Mouse (Mus musculus) kidney, embryonic 14.5 days (tissue): ENCODE data around the gene Cd200r2. TPM values are rescaled to one million over a fixed set of nuclear protein-coding genes. Genes with fewer than 3 reads are reported as not detected.

Experiments
- ATAC-seq: fragments of 200-750 bp; cut with Nextera tagmentation; 2 replicates; pipeline ENCODE4 v1.8.0; 2017; ENCODE audit warnings: moderate number of reproducible peaks, mild to moderate bottlenecking, moderate TSS enrichment, moderate library complexity; ENCODE audit not compliant: low FRiP score, low TSS enrichment
- H3K27ac ChIP-seq: fragments of 300-500 bp; sonication (generic); 2 replicates; pipeline ENCODE4 v1.5.1; 2014; ENCODE audit warnings: low read depth, mild to moderate bottlenecking, low read length, moderate library complexity, mixed read lengths
- H3K27me3 ChIP-seq: fragments of 300-500 bp; sonication (generic); 2 replicates; pipeline ENCODE4 v1.6.1; 2014; ENCODE audit warnings: mild to moderate bottlenecking, low read length; ENCODE audit not compliant: control insufficient read depth, insufficient read depth
- H3K36me3 ChIP-seq: fragments of 300-500 bp; sonication (generic); 2 replicates; pipeline ENCODE4 v1.6.1; 2014; ENCODE audit warnings: low read length, mixed read lengths; ENCODE audit not compliant: control insufficient read depth, insufficient read depth
- H3K4me1 ChIP-seq: fragments of 300-500 bp; sonication (generic); 2 replicates; pipeline ENCODE4 v1.6.1; 2014; ENCODE audit warnings: low read length, mixed read lengths; ENCODE audit not compliant: control insufficient read depth, insufficient read depth
- H3K4me2 ChIP-seq: fragments of 300-500 bp; sonication (generic); replicated peaks from 2 replicates; pipeline ENCODE4 v1.6.1; 2014; ENCODE audit warnings: low read depth, mild to moderate bottlenecking, low read length
- H3K4me3 ChIP-seq: fragments of 300-500 bp; sonication (generic); 2 replicates; pipeline ENCODE4 v1.5.1; 2014; ENCODE audit warnings: mild to moderate bottlenecking, low read length
- H3K9ac ChIP-seq: fragments of 300-500 bp; sonication (generic); 2 replicates; pipeline ENCODE4 v1.6.1; 2014; ENCODE audit warnings: low read depth, mild to moderate bottlenecking, low read length, moderate library complexity
- H3K9me3 ChIP-seq: fragments of 300-500 bp; sonication (generic); 2 replicates; pipeline ENCODE4 v1.6.1; 2016; ENCODE audit warnings: low read length; ENCODE audit not compliant: control insufficient read depth
- WGBS: fragments of 180-500 bp; shearing (Covaris S2); extraction: QIAGEN DNeasy Blood & Tissue Kit; methylation state at CpG from one replicate; pipeline ENCODE4 v1.1.7; 2014; 5-methylcytosine and 5-hydroxymethylcytosine counted together
- polyA plus RNA-seq: library from polyadenylated mRNA; unstranded; fragments of >200 nt; fragmentation: Nextera tagmentation; extraction: Ambion mirVana; gene quantifications from 2 replicates; pipeline ENCODE4 v1.2.1, GENCODE M21; 2014

The Cd200r2 gene
- polyA plus RNA-seq, 1 experiment from 2014 or later: not detected

GRCm38 (mm10) chr16:44943468-44943867 lies 76.6 kb downstream of the Cd200r2 start, which contains the start of gene Cd200r3:
Cd200r3 (plus strand) TSS chr16:44943678.
- H3K27ac ChIP-seq: no peak within 1 kb of the TSS
- no peak for ATAC-seq
- no peak within 1 kb of the TSS for H3K9ac ChIP-seq
- H3K36me3 ChIP-seq: no peaks in the 10 kb centered on the region
- no peaks in the 10 kb centered on the region for H3K4me1 ChIP-seq
- 76% methylated on average over 3 of the region's 3 CpGs for WGBS
- H3K9me3 ChIP-seq: no peaks in the 10 kb centered on the region
- no peak within 1 kb of the TSS for H3K4me3 ChIP-seq
- H3K4me2 ChIP-seq: no peak within 1 kb of the TSS
- H3K27me3 ChIP-seq: no peaks in the 10 kb centered on the region

GRCm38 (mm10) chr16:44951360-44952114 lies 84.6 kb downstream of the Cd200r2 start:
- ATAC-seq: no peak
- 69% methylated on average over 4 of the region's 4 CpGs for WGBS
- no peaks in the 10 kb centered on the region for H3K36me3 ChIP-seq
- no peaks in the 10 kb centered on the region for H3K9me3 ChIP-seq
- no peak overlapping the region for H3K9ac ChIP-seq
- H3K4me2 ChIP-seq: no peak overlapping the region
- H3K4me3 ChIP-seq: no peak overlapping the region
- H3K27ac ChIP-seq: no peak overlapping the region
- H3K27me3 ChIP-seq: no peaks in the 10 kb centered on the region
- no peaks in the 10 kb centered on the region for H3K4me1 ChIP-seq

DNA sequence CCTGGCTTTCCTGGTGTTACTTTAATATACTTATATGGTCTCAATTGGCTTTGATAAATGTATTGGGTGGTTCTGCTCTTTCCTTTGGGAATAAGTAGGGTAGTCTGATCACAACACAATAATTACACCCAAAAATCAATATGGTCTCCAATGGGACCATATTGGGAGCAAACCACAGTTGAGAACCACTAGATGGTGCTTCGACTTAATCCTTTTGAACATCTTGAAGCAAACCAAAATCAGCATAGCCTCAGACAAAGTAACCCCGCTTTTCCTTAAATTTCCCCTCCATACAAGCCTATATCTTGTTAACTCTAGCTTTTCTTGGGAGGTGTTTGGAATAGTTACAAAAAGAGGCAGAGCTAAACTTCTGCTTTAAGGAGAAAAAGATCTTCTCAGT lies 95.4 kb downstream of the Cd200r2 start:
- ATAC-seq: no peak
- H3K27me3 ChIP-seq: no peaks in the 10 kb centered on the region
- no peak overlapping the region for H3K4me3 ChIP-seq
- H3K27ac ChIP-seq: no peak overlapping the region
- H3K4me1 ChIP-seq: no peaks in the 10 kb centered on the region
- H3K9ac ChIP-seq: no peak overlapping the region
- 79% methylated on average over 2 of the region's 2 CpGs for WGBS
- no peak overlapping the region for H3K4me2 ChIP-seq
- no peaks in the 10 kb centered on the region for H3K36me3 ChIP-seq
- H3K9me3 ChIP-seq: no peaks in the 10 kb centered on the region

DNA sequence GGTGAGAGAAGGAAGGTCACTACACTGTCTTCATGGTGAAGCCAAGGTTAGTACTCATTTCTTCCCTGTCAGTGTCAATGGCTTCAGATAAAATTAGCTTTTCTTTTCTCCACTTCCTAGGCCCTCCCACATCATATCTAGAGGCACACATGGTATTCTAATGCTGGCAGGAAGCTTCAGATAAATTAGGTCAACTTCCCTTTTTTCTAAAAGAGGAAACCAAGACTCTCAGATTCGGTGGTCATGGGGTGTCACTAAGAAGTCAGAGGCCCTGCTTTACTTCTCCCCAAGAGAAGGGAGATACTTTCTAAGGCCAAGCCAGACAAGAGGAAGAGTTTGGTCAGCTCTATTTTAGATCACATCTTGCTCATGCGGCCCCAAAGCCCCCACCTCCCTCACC lies 95.9 kb downstream of the Cd200r2 start:
- Histone ChIP-seq H3K27me3 (no peaks in the 10 kb centered on the region), H3K36me3 (no peaks in the 10 kb centered on the region), H3K4me3 (no peak overlapping the region), H3K4me1 (no peaks in the 10 kb centered on the region), H3K9me3 (no peaks in the 10 kb centered on the region), H3K9ac (no peak overlapping the region), H3K4me2 (no peak overlapping the region), H3K27ac (no peak overlapping the region)
- no peak for ATAC-seq
- 80% methylated on average over 2 of the region's 2 CpGs for WGBS

GRCm38 (mm10) chr16:44964526-44965374 lies 97.9 kb downstream of the Cd200r2 start:
- WGBS: 80% methylated on average over 6 of the region's 6 CpGs
- no peak for ATAC-seq

DNA sequence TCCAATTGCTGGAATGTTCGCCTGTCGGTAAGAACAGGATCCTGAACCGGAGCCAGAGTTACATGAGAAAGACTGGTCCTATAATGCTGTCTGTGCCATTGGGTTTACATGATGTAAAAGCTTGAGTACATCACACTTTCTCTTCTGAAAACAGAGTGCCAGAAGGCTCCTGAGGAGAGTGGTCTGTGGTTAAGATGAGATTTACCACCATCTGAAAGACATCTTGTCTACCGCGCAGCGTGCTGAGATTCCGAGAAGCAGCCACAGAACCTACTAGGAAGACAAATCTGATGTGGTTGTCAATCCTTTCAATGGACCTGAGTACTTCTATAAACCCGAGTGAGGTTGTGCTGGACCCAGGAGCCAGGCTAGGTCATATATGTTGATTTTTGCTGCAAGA lies 98.5 kb downstream of the Cd200r2 start:
- H3K27ac ChIP-seq: no peak overlapping the region
- H3K4me1 ChIP-seq: no peaks in the 10 kb centered on the region
- no peak overlapping the region for H3K9ac ChIP-seq
- H3K9me3 ChIP-seq: no peaks in the 10 kb centered on the region
- no peak overlapping the region for H3K4me2 ChIP-seq
- ATAC-seq: no peak
- WGBS: 89% methylated on average over 8 of the region's 8 CpGs
- no peaks in the 10 kb centered on the region for H3K27me3 ChIP-seq
- H3K36me3 ChIP-seq: no peaks in the 10 kb centered on the region
- no peak overlapping the region for H3K4me3 ChIP-seq

More at GRCm38 (mm10) chr16:44964526-44965374, 97.9 kb downstream of the Cd200r2 start:
- Histone ChIP-seq H3K4me2 (no peak overlapping the region), H3K9ac (no peak overlapping the region), H3K4me1 (no peaks in the 10 kb centered on the region), H3K27ac (no peak overlapping the region), H3K36me3 (no peaks in the 10 kb centered on the region), H3K9me3 (no peaks in the 10 kb centered on the region), H3K27me3 (no peaks in the 10 kb centered on the region), H3K4me3 (no peak overlapping the region)

Other genes starting within 250 kb of the Cd200r2 start
- gene Nepro, start 142.8 kb upstream of the Cd200r2 start, polyA plus RNA-seq: 7.3 and 11.8 TPM in 2 replicates
- 29.5 and 33.0 TPM in 2 replicates for gene Gtpbp8, start 120.7 kb upstream of the Cd200r2 start, polyA plus RNA-seq
- 0.20 and 0.69 TPM in 2 replicates for gene Cd200r1, start 101.4 kb upstream of the Cd200r2 start, polyA plus RNA-seq
- gene Cd200r4, start 55.4 kb upstream of the Cd200r2 start, polyA plus RNA-seq: not detected in 2 replicates
- gene Cd200r3, start 76.6 kb downstream of the Cd200r2 start, polyA plus RNA-seq: 0.31 TPM in 1 of 2 replicates, not detected in the other
- 60.1 and 78.5 TPM in 2 replicates for gene Ccdc80, start 226.3 kb downstream of the Cd200r2 start, polyA plus RNA-seq